24 mouse cellular contexts compared by ENCODE assay signal in the genomic region with DNA sequence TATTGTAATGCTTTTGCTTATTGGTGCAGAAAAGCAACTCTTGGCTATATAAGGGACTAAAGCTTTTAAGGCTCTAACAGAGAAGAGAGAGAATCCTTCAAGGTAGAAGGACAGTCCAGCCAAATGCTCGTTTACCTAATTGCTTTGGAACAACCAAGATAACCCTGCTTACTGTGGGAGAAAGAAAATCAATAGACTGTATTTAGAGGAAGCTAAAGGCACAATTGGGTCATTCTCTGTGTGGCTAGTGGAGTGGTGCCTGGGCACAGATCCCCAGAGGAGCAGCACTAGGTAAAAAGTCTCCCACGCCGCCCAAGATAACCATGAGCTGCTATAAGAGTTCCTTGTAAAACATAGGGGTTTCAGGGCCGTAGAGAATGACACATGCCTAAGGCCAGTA.
DNase-seq lines count a peak whose midpoint lies in the region; ATAC-seq and TF ChIP-seq lines count a peak whose summit lies in the region.
"Had no signal": no experiment of that assay in that cellular context is flagged by ENCODE, and none has a peak within 500 bp of the region (broad histone marks: within the 10 kb centered on the region; RNA-seq: fewer than 3 reads in every experiment).

No protein-coding gene starts in this region.

- DNase-seq in adrenal gland, postnatal 10 days = peak; percentile 39
- no peak for DNase-seq in adrenal gland, postnatal 25 days
- peak; percentile 46 for DNase-seq in heart, adult 11 months
- DNase-seq in heart, postnatal 4 days = no peak
- no peak for DNase-seq in liver, postnatal 0 days
- DNase-seq in retina, embryonic 14.5 days (ENCODE audit: low spot score) = peak; percentile 20
- no peak for DNase-seq in retina, postnatal 1 day
- DNase-seq: adrenal gland, adult 8-10 months; B cell, adult 2 months; cerebellum, adult 11-12 months; cerebellum, adult 2 months; cerebellum, adult 9-10 months; cerebellum, postnatal 10 days; cerebellum, postnatal 25 days had no signal

- no peak overlapping the region for H3K9ac ChIP-seq in liver, postnatal 0 days (replicated peaks)
- H3K9ac ChIP-seq in liver, embryonic 12.5 days = no peak overlapping the region
- H3K9ac ChIP-seq: embryonic facial prominence, embryonic 12.5 days; forebrain, postnatal 0 days had no signal

- no peak for TF ChIP-seq CTCF in liver, postnatal 0 days (IDR thresholded peaks at IDR 0.05; ENCODE audit: low read depth)

- H3K36me3 ChIP-seq in liver, postnatal 0 days (replicated peaks; ENCODE audit: insufficient read depth, low read length) = no peaks in the 10 kb centered on the region
- no peaks in the 10 kb centered on the region for H3K36me3 ChIP-seq in liver, embryonic 12.5 days
- H3K36me3 ChIP-seq: embryonic facial prominence, embryonic 10.5 days; embryonic facial prominence, embryonic 12.5 days; G1E had no signal

- H3K4me3 ChIP-seq in liver, postnatal 0 days (ENCODE audit: low read depth, low read length) = no peak overlapping the region
- H3K4me3 ChIP-seq in liver, embryonic 12.5 days = no peak overlapping the region
- H3K4me3 ChIP-seq: embryonic facial prominence, embryonic 10.5 days; embryonic facial prominence, embryonic 12.5 days had no signal

- H3K9me3 ChIP-seq in liver, postnatal 0 days (ENCODE audit: low read length) = no peaks in the 10 kb centered on the region
- H3K9me3 ChIP-seq in liver, embryonic 12.5 days (replicated peaks) = no peaks in the 10 kb centered on the region
- H3K9me3 ChIP-seq: embryonic facial prominence, embryonic 10.5 days; embryonic facial prominence, embryonic 12.5 days had no signal

- no peak for TF ChIP-seq EP300 in liver, postnatal 0 days (IDR thresholded peaks at IDR 0.05; ENCODE audit: low read depth)

- peak; percentile 64; the same call in 1 of the 2 replicates for ATAC-seq in liver, postnatal 0 days
- ATAC-seq in liver, embryonic 12.5 days = no peak
- ATAC-seq: activated CD4-positive, CD25-positive, alpha-beta regulatory T cell, adult 4 months; CD4-positive, CD25-positive, alpha-beta regulatory T cell, adult 4 months; forebrain, embryonic 14.5 days; forebrain, postnatal 0 days; Patski had no signal

- no peak overlapping the region for H3K4me2 ChIP-seq in liver, postnatal 0 days (ENCODE audit: low read depth, low read length)
- H3K4me2 ChIP-seq in liver, embryonic 12.5 days = no peak overlapping the region
- H3K4me2 ChIP-seq: embryonic facial prominence, embryonic 12.5 days had no signal

- no peak overlapping the region for H3K27ac ChIP-seq in liver, postnatal 0 days (ENCODE audit: low read depth)
- no peak overlapping the region for H3K27ac ChIP-seq in liver, embryonic 12.5 days
- H3K27ac ChIP-seq: embryonic facial prominence, embryonic 10.5 days; embryonic facial prominence, embryonic 12.5 days had no signal

- no peaks in the 10 kb centered on the region for H3K27me3 ChIP-seq in liver, postnatal 0 days (ENCODE audit: insufficient read depth, low read length)
- H3K27me3 ChIP-seq in liver, embryonic 12.5 days (replicated peaks) = no peaks in the 10 kb centered on the region
- H3K27me3 ChIP-seq: CH12.LX; embryonic facial prominence, embryonic 12.5 days; Patski had no signal

- no peaks in the 10 kb centered on the region; the same call in 1 of the 2 replicates for H3K4me1 ChIP-seq in liver, postnatal 0 days (ENCODE audit: insufficient read depth)
- H3K4me1 ChIP-seq in liver, embryonic 12.5 days = no peaks in the 10 kb centered on the region

- 63% methylated on average over 4 of the region's 4 CpGs for WGBS in liver, postnatal 0 days (ENCODE audit: insufficient replicate concordance)
- 54% methylated on average over 4 of the region's 4 CpGs for WGBS in liver, embryonic 12.5 days (ENCODE audit: insufficient replicate concordance)

Comparison
In these comparisons a context has a peak if more than half of its experiments do, and no peak if none do; other contexts are left out.
1. DNase-seq: peak in adrenal gland, postnatal 10 days (single experiment), heart, adult 11 months (single experiment) and retina, embryonic 14.5 days (single experiment); none in adrenal gland, postnatal 25 days (single experiment), heart, postnatal 4 days (single experiment), liver, postnatal 0 days (single experiment) and retina, postnatal 1 day (single experiment).